Comparison of ENCODE assay signal across 8 mouse cellular contexts in genomic region chr15:10485484-10486364, GRCm38 (mm10). TPM values are rescaled to one million over a fixed set of nuclear protein-coding genes. Genes with fewer than 3 reads are reported as not detected.
DNase-seq lines count a peak whose midpoint lies in the region; ATAC-seq and TF ChIP-seq lines count a peak whose summit lies in the region.

Brix1 (minus strand) TSS chr15:10485947.
Rad1 (plus strand) TSS chr15:10486018.

- intact Hi-C loops in heart, postnatal 36 days (cut with DNase I): loop anchor here (1.0 to 10.0 kb wide), 5 partner anchors 15 to 909 kb away; partner anchors contain the start of genes Amacr, Dnajc21 and Tars

- no peaks in the 10 kb centered on the region for H3K9me3 ChIP-seq in G1E (replicated peaks)
- no peaks in the 10 kb centered on the region for H3K9me3 ChIP-seq in forebrain, embryonic 16.5 days (ENCODE audit: control insufficient read depth, low read length)
- H3K9me3 ChIP-seq in lung, embryonic 14.5 days (ENCODE audit: low read depth, low read length): no peaks in the 10 kb centered on the region

- under 1% methylated on average over 58 of the region's 58 CpGs for WGBS in forebrain, embryonic 16.5 days
- under 1% methylated on average over 58 of the region's 58 CpGs for WGBS in lung, embryonic 14.5 days
- under 1% methylated on average over 58 of the region's 58 CpGs for WGBS in olfactory bulb, adult 2 months
- WGBS in thymus, adult 2 months: under 1% methylated on average over 58 of the region's 58 CpGs

- peaks cover 43% of the 10 kb centered on the region for H3K4me1 ChIP-seq in G1E (ENCODE audit: insufficient read depth, low read depth, low read length)
- H3K4me1 ChIP-seq in forebrain, embryonic 16.5 days (replicated peaks; ENCODE audit: control insufficient read depth, insufficient read depth, low read length): peaks cover 17% of the 10 kb centered on the region
- no peaks in the 10 kb centered on the region for H3K4me1 ChIP-seq in lung, embryonic 14.5 days (ENCODE audit: insufficient read depth)
- no peaks in the 10 kb centered on the region for H3K4me1 ChIP-seq in olfactory bulb, adult 2 months (ENCODE audit: control insufficient read depth, insufficient read depth, low read length)
- H3K4me1 ChIP-seq in thymus, adult 2 months (replicated peaks; ENCODE audit: control insufficient read depth, insufficient read depth, low read length): no peaks in the 10 kb centered on the region

- peak; percentile 82 for DNase-seq in G1E (ENCODE audit: low spot score)
- DNase-seq in cerebellum, adult 18-20 months: peak; percentile 95
- peak; percentile 91 for DNase-seq in heart, postnatal 36 days
- DNase-seq in layer of hippocampus, adult 2 months (ENCODE audit: low spot score in 2 of 2): peak; percentile 94 to 96
- peak; percentile 98 for DNase-seq in lung, embryonic 14.5 days
- peak; percentile 93 for DNase-seq in thymus, adult 2 months

- peak; percentile 61 for TF ChIP-seq POLR2A in olfactory bulb, adult 2 months (IDR thresholded peaks at IDR 0.05; ENCODE audit: insufficient read depth, low read depth, low read length)
- peak; percentile 80 for TF ChIP-seq POLR2A in thymus, adult 2 months (IDR thresholded peaks at IDR 0.05; ENCODE audit: control insufficient read depth, extremely low read depth, insufficient read depth, low read length, poor library complexity)

- H3K36me3 ChIP-seq in G1E (replicated peaks): peaks cover 60% of the 10 kb centered on the region
- peaks cover 10% of the 10 kb centered on the region for H3K36me3 ChIP-seq in forebrain, embryonic 16.5 days (ENCODE audit: control insufficient read depth, insufficient read depth)
- H3K36me3 ChIP-seq in lung, embryonic 14.5 days (ENCODE audit: insufficient read depth): peaks cover 23% of the 10 kb centered on the region
- peaks cover 10% of the 10 kb centered on the region; the same call in 1 of the 2 replicates for H3K36me3 ChIP-seq in thymus, adult 2 months (ENCODE audit: control insufficient read depth, insufficient read depth, low read length)

- peak within 1 kb of the TSS; percentile 84 for H3K9ac ChIP-seq in forebrain, embryonic 16.5 days (replicated peaks; ENCODE audit: low read depth, low read length)
- H3K9ac ChIP-seq in lung, embryonic 14.5 days: peak within 1 kb of the TSS; percentile 79

- H3K27me3 ChIP-seq in G1E (ENCODE audit: insufficient read depth, low read length): no peaks in the 10 kb centered on the region
- H3K27me3 ChIP-seq in forebrain, embryonic 16.5 days (replicated peaks; ENCODE audit: control insufficient read depth, insufficient read depth, low read length): no peaks in the 10 kb centered on the region
- H3K27me3 ChIP-seq in lung, embryonic 14.5 days (ENCODE audit: insufficient read depth, low read length): no peaks in the 10 kb centered on the region
- no peaks in the 10 kb centered on the region for H3K27me3 ChIP-seq in thymus, adult 2 months (ENCODE audit: control insufficient read depth, insufficient read depth, low read length)

- H3K27ac ChIP-seq in forebrain, embryonic 16.5 days (ENCODE audit: low read length): peak within 1 kb of the TSS; percentile 81
- H3K27ac ChIP-seq in layer of hippocampus, adult 2 months: peak within 1 kb of the TSS; percentile 93
- peak within 1 kb of the TSS; percentile 79 for H3K27ac ChIP-seq in lung, embryonic 14.5 days (ENCODE audit: low read depth)
- 0 out of 2 replicates have a peak within 1 kb of the TSS, but pooled peaks have one; percentile 24 for H3K27ac ChIP-seq in olfactory bulb, adult 2 months (ENCODE audit: insufficient read depth, low read depth, low read length)
- H3K27ac ChIP-seq in thymus, adult 2 months (ENCODE audit: control insufficient read depth, insufficient read depth, low read length): peak within 1 kb of the TSS; percentile 13; the same call in 1 of the 2 replicates

- no peak for TF ChIP-seq CTCF in G1E (IDR thresholded peaks at IDR 0.05; ENCODE audit: low read depth, low read length)
- no peak for TF ChIP-seq CTCF in layer of hippocampus, adult 2 months (conservative IDR thresholded peaks at IDR 0.05)
- peak; percentile 6; the same call in 1 of the 2 replicates for TF ChIP-seq CTCF in lung, embryonic 14.5 days (IDR thresholded peaks at IDR 0.05; ENCODE audit: low read depth)
- no peak for TF ChIP-seq CTCF in olfactory bulb, adult 2 months (IDR thresholded peaks at IDR 0.05; ENCODE audit: insufficient read depth, low read depth, low read length)
- TF ChIP-seq CTCF in thymus, adult 2 months (IDR thresholded peaks at IDR 0.05; ENCODE audit: borderline replicate concordance, control insufficient read depth, extremely low read depth, insufficient read depth, low read length, poor library complexity): 0 out of 2 replicates have a peak, but pooled peaks have one; percentile 41

- peak; percentile 98 for ATAC-seq in G1E (ENCODE audit: extremely low read depth, insufficient number of reproducible peaks, low FRiP score, poor library complexity, severe bottlenecking)
- ATAC-seq in forebrain, embryonic 16.5 days: peak; percentile 100
- peak; percentile 100 for ATAC-seq in lung, embryonic 14.5 days (ENCODE audit: insufficient read depth)

- peak within 1 kb of the TSS; percentile 87 for H3K4me2 ChIP-seq in forebrain, embryonic 16.5 days (ENCODE audit: low read length)
- peak within 1 kb of the TSS; percentile 87 for H3K4me2 ChIP-seq in lung, embryonic 14.5 days

- peak within 1 kb of the TSS; percentile 86 for H3K4me3 ChIP-seq in G1E (ENCODE audit: low read depth, low read length)
- peak within 1 kb of the TSS; percentile 69 for H3K4me3 ChIP-seq in forebrain, embryonic 16.5 days (replicated peaks; ENCODE audit: low read length)
- H3K4me3 ChIP-seq in layer of hippocampus, adult 2 months: peak within 1 kb of the TSS; percentile 76
- H3K4me3 ChIP-seq in lung, embryonic 14.5 days (ENCODE audit: low read depth, low read length): peak within 1 kb of the TSS; percentile 83
- H3K4me3 ChIP-seq in olfactory bulb, adult 2 months (ENCODE audit: insufficient read depth, low read depth, low read length): peak within 1 kb of the TSS; percentile 57
- H3K4me3 ChIP-seq in thymus, adult 2 months (ENCODE audit: control insufficient read depth, insufficient read depth, low read length): peak within 1 kb of the TSS; percentile 96

RNA-seq across cellular contexts. Expression of gene Brix1, which starts in this region (rescaled TPM):
- total RNA-seq in G1E (2014; fragmentation: Nextera tagmentation) (104 and 117 TPM in 2 replicates), G1E (2017) (32.6 and 42.6 TPM in 2 replicates)
- polyA plus RNA-seq in G1E (2012): 94.4 and 114 TPM in 2 replicates
- 67.6 and 77.0 TPM in 2 replicates for polyA plus RNA-seq in forebrain, embryonic 16.5 days (2015; fragmentation: Nextera tagmentation; extraction: Ambion mirVana)
- 10 to 100 TPM; 19.9 to 20.0 TPM for total RNA-seq in heart, postnatal 36 days (2021)
- 10 to 100 TPM; 18.7 to 20.7 TPM for total RNA-seq in layer of hippocampus, adult 2 months (2021)
- polyA plus RNA-seq in lung, embryonic 14.5 days (2014; fragmentation: Nextera tagmentation; extraction: Ambion mirVana): 120 and 126 TPM in 2 replicates
- polyA plus RNA-seq in olfactory bulb, adult 2 months (2012; ENCODE audit: insufficient read depth, insufficient read length, low replicate concordance, missing spikeins): not detected in 2 replicates
- polyA plus RNA-seq in thymus, adult 2 months (2012; rRNA removed): 1.7 and 2.4 TPM in 2 replicates

RNA-seq across cellular contexts. Expression of gene Rad1, which starts in this region (rescaled TPM):
- total RNA-seq in G1E (2014; fragmentation: Nextera tagmentation) (39.2 and 39.4 TPM in 2 replicates), G1E (2017) (40.1 and 40.3 TPM in 2 replicates)
- polyA plus RNA-seq in G1E (2012): 13.8 and 19.2 TPM in 2 replicates
- polyA plus RNA-seq in forebrain, embryonic 16.5 days (2015; fragmentation: Nextera tagmentation; extraction: Ambion mirVana): 26.9 and 31.0 TPM in 2 replicates
- total RNA-seq in heart, postnatal 36 days (2021): 1 to 10 TPM; 7.2 to 9.1 TPM
- total RNA-seq in layer of hippocampus, adult 2 months (2021): 10 to 100 TPM; 11.5 to 14.1 TPM
- polyA plus RNA-seq in lung, embryonic 14.5 days (2014; fragmentation: Nextera tagmentation; extraction: Ambion mirVana): 25.1 and 25.4 TPM in 2 replicates
- not detected in 2 replicates for polyA plus RNA-seq in olfactory bulb, adult 2 months (2012; ENCODE audit: insufficient read depth, insufficient read length, low replicate concordance, missing spikeins)
- polyA plus RNA-seq in thymus, adult 2 months (2012; rRNA removed): 16.0 and 16.1 TPM in 2 replicates

Comparison
In these comparisons a context has a peak if more than half of its experiments do, and no peak if none do; other contexts are left out.
1. Peak in every context shown above with its lines: DNase-seq, ATAC-seq, H3K4me3 ChIP-seq and H3K27ac ChIP-seq.
2. RNA of gene Brix1 (polyA plus RNA-seq): 120 to 126 TPM in lung, embryonic 14.5 days, 94.4 to 114 TPM in G1E, 67.6 to 77.0 TPM in forebrain, embryonic 16.5 days and not detected in olfactory bulb, adult 2 months; 1.7 to 2.4 TPM in thymus, adult 2 months; every median in the first group is over 10 times any median in the second.
3. RNA of gene Rad1 (polyA plus RNA-seq): 26.9 to 31.0 TPM in forebrain, embryonic 16.5 days, 25.1 to 25.4 TPM in lung, embryonic 14.5 days, 16.0 to 16.1 TPM in thymus, adult 2 months and 13.8 to 19.2 TPM in G1E; not detected in olfactory bulb, adult 2 months; every median in the first group is over 10 times any median in the second.
4. CTCF ChIP-seq: peak in lung, embryonic 14.5 days (single experiment) and thymus, adult 2 months (single experiment); none in G1E (single experiment), layer of hippocampus, adult 2 months (single experiment) and olfactory bulb, adult 2 months (single experiment).
5. H3K27ac ChIP-seq: peak in every context shown above with its lines; median percentile 93 in layer of hippocampus, adult 2 months; 81 in forebrain, embryonic 16.5 days; 79 in lung, embryonic 14.5 days; 24 in olfactory bulb, adult 2 months; 13 in thymus, adult 2 months.